Mouse (Mus musculus): ENCODE measurements around the gene Nwd2. TPM values are rescaled to one million over a fixed set of nuclear protein-coding genes. Genes with fewer than 3 reads are reported as not detected.

Nwd2 gene
- total and polyA plus RNA-seq, 2 experiments from 2014 or later, result 13.7 to 21.0 TPM

DNA sequence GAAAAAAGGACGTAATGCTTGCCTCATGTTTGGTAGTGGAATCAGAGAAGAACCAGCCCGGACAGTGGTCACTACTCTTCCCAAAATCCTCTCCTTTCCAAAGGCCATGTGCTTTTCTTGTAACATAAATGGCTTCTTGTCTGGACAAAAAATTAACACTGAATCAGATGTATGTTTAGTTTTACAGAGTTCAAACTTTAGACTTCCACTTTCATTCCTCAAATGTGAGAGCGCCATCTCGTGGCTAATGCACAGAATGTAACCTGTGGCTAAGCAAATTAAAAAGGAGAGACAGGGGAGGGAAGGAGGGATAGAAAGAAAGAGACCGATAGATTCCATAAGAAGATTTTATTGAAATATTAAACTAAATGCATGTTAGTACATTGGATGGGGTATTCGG, 117.8 kb downstream of the Nwd2 start:
- Histone ChIP-seq H3K27ac (ENCODE audit: low read depth, low read length) (no peak overlapping the region), H3K4me1 (ENCODE audit: insufficient read depth, low read length) (no peaks in the 10 kb centered on the region), H3K9me3 (ENCODE audit: low read length) (no peaks in the 10 kb centered on the region), H3K4me3 (ENCODE audit: low read depth, low read length) (no peak overlapping the region), H3K36me3 (ENCODE audit: insufficient read depth, low read length) (no peaks in the 10 kb centered on the region), H3K27me3 (ENCODE audit: insufficient read depth, low read length) (no peaks in the 10 kb centered on the region), H3K4me2 (ENCODE audit: low read depth, low read length, poor library complexity, severe bottlenecking) (no peak overlapping the region), H3K9ac (replicated peaks; ENCODE audit: low read length, poor library complexity, severe bottlenecking) (no peak overlapping the region)
- DNase-seq (ENCODE audit: low spot score) (peak; percentile 90), ATAC-seq (ENCODE audit: low FRiP score) (peak; percentile 55; the same call in 1 of the 2 replicates)
- WGBS, result 44% methylated on average over 6 of the region's 6 CpGs
- TF ChIP-seq CTCF (IDR thresholded peaks at IDR 0.05), result peak; percentile 95

DNA sequence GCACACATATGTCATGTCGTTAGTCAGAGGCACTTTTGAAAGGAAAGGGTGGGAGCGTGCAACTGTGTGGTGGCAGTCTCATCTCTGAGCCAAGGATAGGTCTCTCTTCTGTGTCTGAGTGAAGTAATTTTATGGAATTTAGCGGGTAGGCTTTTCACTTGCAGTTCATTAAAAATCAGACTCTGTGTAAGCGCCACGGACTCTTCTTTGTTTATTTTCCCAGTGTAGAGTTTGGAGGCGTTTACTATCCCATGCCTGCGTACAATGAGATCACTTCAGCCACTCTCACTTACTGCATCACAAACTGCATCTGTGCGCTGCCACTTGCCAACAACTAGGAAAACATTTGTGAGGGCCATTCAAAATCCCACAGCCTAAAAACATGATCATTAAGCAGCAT, 118.6 kb downstream of the Nwd2 start:
- WGBS, result 63% methylated on average over 8 of the region's 8 CpGs
- Histone ChIP-seq H3K9me3 (ENCODE audit: low read length) (no peaks in the 10 kb centered on the region), H3K27me3 (ENCODE audit: insufficient read depth, low read length) (no peaks in the 10 kb centered on the region), H3K4me1 (ENCODE audit: insufficient read depth, low read length) (no peaks in the 10 kb centered on the region), H3K36me3 (ENCODE audit: insufficient read depth, low read length) (no peaks in the 10 kb centered on the region), H3K9ac (replicated peaks; ENCODE audit: low read length, poor library complexity, severe bottlenecking) (no peak overlapping the region), H3K4me3 (ENCODE audit: low read depth, low read length) (no peak overlapping the region), H3K4me2 (ENCODE audit: low read depth, low read length, poor library complexity, severe bottlenecking) (peak overlapping the region; percentile 32), H3K27ac (ENCODE audit: low read depth, low read length) (no peak overlapping the region)
- TF ChIP-seq CTCF (IDR thresholded peaks at IDR 0.05), result no peak
- ATAC-seq (ENCODE audit: low FRiP score) (no peak), DNase-seq (ENCODE audit: low spot score) (peak; percentile 35)

DNA sequence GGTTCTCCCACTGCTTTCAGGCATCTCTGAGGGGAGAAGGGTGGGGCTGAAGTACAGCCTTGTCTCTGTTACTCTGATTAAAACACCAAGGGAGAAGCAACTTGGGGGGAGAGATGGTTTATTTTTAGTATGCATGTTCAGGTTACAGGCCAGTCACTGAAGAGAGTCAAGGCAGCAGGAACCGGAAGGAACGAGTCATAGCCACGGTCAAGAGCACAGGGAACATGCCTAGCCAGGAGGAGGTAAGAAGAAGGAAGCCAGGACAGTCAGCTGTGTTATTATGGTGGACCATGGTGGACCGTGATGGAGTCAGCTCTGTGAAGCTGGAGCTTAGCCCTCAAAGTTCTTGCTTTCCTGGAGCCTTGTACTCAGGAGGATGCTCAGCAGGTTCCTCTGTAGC, 119.3 kb downstream of the Nwd2 start:
- H3K4me3 ChIP-seq (ENCODE audit: low read depth, low read length), result no peak overlapping the region
- H3K4me2 ChIP-seq (ENCODE audit: low read depth, low read length, poor library complexity, severe bottlenecking), result 0 out of 2 replicates have a peak overlapping the region, but pooled peaks have one; percentile 32
- no peak overlapping the region for H3K27ac ChIP-seq (ENCODE audit: low read depth, low read length)
- no peaks in the 10 kb centered on the region for H3K27me3 ChIP-seq (ENCODE audit: insufficient read depth, low read length)
- H3K9ac ChIP-seq (replicated peaks; ENCODE audit: low read length, poor library complexity, severe bottlenecking), result no peak overlapping the region
- H3K9me3 ChIP-seq (ENCODE audit: low read length), result no peaks in the 10 kb centered on the region
- WGBS, result 90% methylated on average over 4 of the region's 4 CpGs
- DNase-seq (ENCODE audit: low spot score) (no peak), ATAC-seq (ENCODE audit: low FRiP score) (no peak)
- no peaks in the 10 kb centered on the region for H3K36me3 ChIP-seq (ENCODE audit: insufficient read depth, low read length)
- no peaks in the 10 kb centered on the region for H3K4me1 ChIP-seq (ENCODE audit: insufficient read depth, low read length)
- TF ChIP-seq CTCF (IDR thresholded peaks at IDR 0.05), result no peak

DNA sequence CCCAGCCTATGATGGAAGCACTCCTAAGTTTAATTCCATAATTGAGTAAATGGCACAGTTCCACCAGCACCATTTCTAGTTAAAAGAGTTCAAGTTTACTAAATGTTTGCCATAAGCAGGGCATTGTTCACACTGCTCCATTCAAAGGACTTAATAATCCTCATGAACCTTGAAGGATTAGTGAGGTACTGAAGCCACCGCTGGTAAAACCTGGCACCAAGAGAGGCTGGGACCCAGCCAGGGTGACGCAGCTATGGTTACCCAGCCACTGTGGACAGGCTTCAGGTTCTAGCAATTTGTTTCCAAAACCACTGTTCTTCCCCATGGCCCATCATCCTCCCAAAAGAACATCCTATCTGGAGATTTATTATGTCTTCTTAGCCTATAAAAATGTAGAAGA, 124.1 kb downstream of the Nwd2 start:
- no peak for ATAC-seq (ENCODE audit: low FRiP score)

DNA sequence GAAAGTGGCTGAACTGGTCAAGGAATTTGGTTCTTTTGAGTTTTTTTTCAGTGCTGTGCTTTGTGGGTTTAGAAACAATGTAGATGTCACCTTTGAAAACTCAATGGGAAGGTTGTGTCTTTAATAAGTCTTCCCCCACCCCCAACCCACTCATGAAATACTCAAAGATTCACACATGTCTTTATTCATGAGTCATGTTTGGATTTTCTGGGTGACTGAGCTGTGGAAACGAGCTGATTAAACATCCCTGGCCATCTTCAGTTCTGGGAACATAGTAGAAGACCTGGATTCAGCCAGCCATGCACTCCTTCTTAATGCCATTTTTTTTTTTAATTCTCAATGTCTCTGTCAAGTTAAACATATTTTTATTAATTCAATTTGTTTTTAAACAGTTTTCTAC, 124.7 kb downstream of the Nwd2 start:
- no peak overlapping the region for H3K27ac ChIP-seq (ENCODE audit: low read depth, low read length)
- ATAC-seq (ENCODE audit: low FRiP score) (no peak), DNase-seq (ENCODE audit: low spot score) (no peak)
- TF ChIP-seq CTCF (IDR thresholded peaks at IDR 0.05), result no peak
- H3K9ac ChIP-seq (replicated peaks; ENCODE audit: low read length, poor library complexity, severe bottlenecking), result no peak overlapping the region
- H3K4me1 ChIP-seq (ENCODE audit: insufficient read depth, low read length), result no peaks in the 10 kb centered on the region
- H3K4me2 ChIP-seq (ENCODE audit: low read depth, low read length, poor library complexity, severe bottlenecking), result no peak overlapping the region
- H3K9me3 ChIP-seq (ENCODE audit: low read length), result no peaks in the 10 kb centered on the region
- 56% methylated on average over 1 of the region's 1 CpGs for WGBS
- H3K36me3 ChIP-seq (ENCODE audit: insufficient read depth, low read length), result no peaks in the 10 kb centered on the region
- H3K4me3 ChIP-seq (ENCODE audit: low read depth, low read length), result no peak overlapping the region
- H3K27me3 ChIP-seq (ENCODE audit: insufficient read depth, low read length), result no peaks in the 10 kb centered on the region

More for the DNA sequence above, 124.1 kb downstream of the Nwd2 start:
- Histone ChIP-seq H3K4me1 (ENCODE audit: insufficient read depth, low read length) (no peaks in the 10 kb centered on the region), H3K9ac (replicated peaks; ENCODE audit: low read length, poor library complexity, severe bottlenecking) (no peak overlapping the region), H3K4me2 (ENCODE audit: low read depth, low read length, poor library complexity, severe bottlenecking) (no peak overlapping the region), H3K4me3 (ENCODE audit: low read depth, low read length) (no peak overlapping the region), H3K27me3 (ENCODE audit: insufficient read depth, low read length) (no peaks in the 10 kb centered on the region), H3K9me3 (ENCODE audit: low read length) (no peaks in the 10 kb centered on the region), H3K27ac (ENCODE audit: low read depth, low read length) (no peak overlapping the region), H3K36me3 (ENCODE audit: insufficient read depth, low read length) (no peaks in the 10 kb centered on the region)
- 57% methylated on average over 2 of the region's 2 CpGs for WGBS
- no peak for DNase-seq (ENCODE audit: low spot score)
- TF ChIP-seq CTCF (IDR thresholded peaks at IDR 0.05), result no peak

DNA sequence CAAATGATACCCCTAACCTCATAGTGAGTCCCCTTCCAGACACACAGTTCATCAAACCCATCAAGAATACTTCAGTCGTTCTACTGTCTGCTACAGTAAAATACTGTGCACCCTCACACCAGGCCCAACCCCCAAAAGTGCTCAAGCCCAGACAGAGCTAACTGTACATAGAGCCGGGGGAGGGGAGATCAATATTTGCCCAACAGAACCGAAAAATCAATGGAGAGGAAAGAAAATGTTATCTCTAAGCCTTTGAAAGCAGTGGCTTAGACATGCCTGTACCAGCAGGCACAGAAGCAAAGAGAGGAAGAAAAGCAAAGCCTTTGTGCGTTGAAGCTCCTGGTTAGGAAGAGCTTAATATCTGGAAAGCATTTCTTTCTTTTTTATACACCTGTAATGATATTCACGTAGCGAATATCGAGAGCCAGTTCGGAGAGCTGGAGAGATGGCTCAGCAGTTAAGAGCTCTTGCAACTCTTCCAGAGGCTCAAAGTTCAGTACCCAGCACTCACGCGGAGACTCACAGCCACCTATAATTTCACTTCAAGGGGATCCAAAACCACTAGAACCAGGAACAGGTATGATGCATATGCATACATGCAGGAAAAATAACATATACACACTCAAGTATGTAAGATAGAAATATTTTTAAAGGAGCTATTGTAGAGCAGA, 139.4 kb downstream of the Nwd2 start:
- TF ChIP-seq CTCF (IDR thresholded peaks at IDR 0.05), result no peak
- no peak overlapping the region for H3K4me2 ChIP-seq (ENCODE audit: low read depth, low read length, poor library complexity, severe bottlenecking)
- no peak for ATAC-seq (ENCODE audit: low FRiP score)
- no peaks in the 10 kb centered on the region for H3K9me3 ChIP-seq (ENCODE audit: low read length)
- H3K9ac ChIP-seq (replicated peaks; ENCODE audit: low read length, poor library complexity, severe bottlenecking), result no peak overlapping the region
- H3K36me3 ChIP-seq (ENCODE audit: insufficient read depth, low read length), result no peaks in the 10 kb centered on the region
- DNase-seq (ENCODE audit: low spot score), result no peak
- H3K4me1 ChIP-seq (ENCODE audit: insufficient read depth, low read length), result no peaks in the 10 kb centered on the region
- H3K4me3 ChIP-seq (ENCODE audit: low read depth, low read length), result no peak overlapping the region
- WGBS, result 83% methylated on average over 10 of the region's 10 CpGs
- no peaks in the 10 kb centered on the region for H3K27me3 ChIP-seq (ENCODE audit: insufficient read depth, low read length)
- no peak overlapping the region for H3K27ac ChIP-seq (ENCODE audit: low read depth, low read length)

All from midbrain, postnatal 0 days (tissue).